Comparison of ENCODE assay signal across 24 mouse cellular contexts in the genomic region with DNA sequence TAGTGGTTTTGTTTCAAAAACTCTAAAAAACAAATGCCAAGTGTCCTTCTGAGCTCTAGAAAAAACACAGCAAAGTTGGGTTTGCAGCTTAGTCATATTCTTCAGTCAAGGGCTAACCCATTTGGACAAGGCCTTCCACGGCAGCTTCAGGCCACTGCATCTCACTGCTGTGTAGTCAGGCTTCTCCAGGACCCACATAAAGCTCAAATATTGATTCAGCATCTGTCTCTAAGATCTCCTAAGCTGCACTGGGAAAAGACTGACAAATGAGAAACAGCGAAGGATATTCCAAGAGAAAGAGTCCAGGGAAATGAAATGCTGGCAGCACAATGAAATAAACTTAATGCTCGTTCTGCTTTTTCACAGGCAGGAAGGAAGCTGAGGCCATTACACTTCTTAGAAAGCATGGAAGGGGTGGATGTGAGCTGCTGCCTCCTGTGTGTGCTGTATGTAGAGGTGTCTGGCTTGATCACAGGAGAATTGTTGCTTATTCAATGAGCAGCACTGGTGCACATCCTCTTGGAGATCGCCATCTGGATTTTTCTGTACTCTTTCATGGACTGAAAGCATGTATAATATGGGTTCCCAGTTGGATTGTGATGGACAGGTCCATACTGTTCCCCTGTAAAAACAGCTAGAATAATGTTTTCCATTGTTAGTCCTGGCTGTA.
A peak's percentile ranks its signal among the peaks of the same experiment; 100 is the strongest.
DNase-seq lines count a peak whose midpoint lies in the region; ATAC-seq lines count a peak whose summit lies in the region.
"Had no signal": no experiment of that assay in that cellular context is flagged by ENCODE, and none has a peak within 500 bp of the region (broad histone marks: within the 10 kb centered on the region; RNA-seq: fewer than 3 reads in every experiment).

No protein-coding gene starts in this region.

- WGBS in limb, embryonic 13.5 days, result 65% methylated on average over 4 of the region's 4 CpGs
- WGBS in limb, embryonic 10.5 days, result 92% methylated on average over 4 of the region's 4 CpGs

- no peaks in the 10 kb centered on the region for H3K27me3 ChIP-seq in limb, embryonic 13.5 days
- H3K27me3 ChIP-seq in limb, embryonic 10.5 days (ENCODE audit: low read depth, poor library complexity, severe bottlenecking), result no peaks in the 10 kb centered on the region
- H3K27me3 ChIP-seq: CH12.LX; embryonic facial prominence, embryonic 13.5 days; forebrain, embryonic 12.5 days; Patski had no signal

- H3K36me3 ChIP-seq in limb, embryonic 13.5 days, result no peaks in the 10 kb centered on the region
- H3K36me3 ChIP-seq in limb, embryonic 10.5 days, result no peaks in the 10 kb centered on the region
- H3K36me3 ChIP-seq: embryonic facial prominence, embryonic 13.5 days; forebrain, embryonic 10.5 days; forebrain, embryonic 12.5 days; G1E had no signal

- no peaks in the 10 kb centered on the region for H3K4me1 ChIP-seq in limb, embryonic 13.5 days
- H3K4me1 ChIP-seq in limb, embryonic 10.5 days, result no peaks in the 10 kb centered on the region
- H3K4me1 ChIP-seq: embryonic facial prominence, embryonic 13.5 days; forebrain, embryonic 10.5 days; forebrain, embryonic 12.5 days had no signal

- H3K9me3 ChIP-seq in limb, embryonic 13.5 days, result no peaks in the 10 kb centered on the region
- H3K9me3 ChIP-seq in limb, embryonic 10.5 days (replicated peaks), result no peaks in the 10 kb centered on the region
- H3K9me3 ChIP-seq: embryonic facial prominence, embryonic 13.5 days; forebrain, embryonic 10.5 days; forebrain, embryonic 12.5 days; G1E had no signal

- ATAC-seq in limb, embryonic 13.5 days (ENCODE audit: low FRiP score, low read depth), result peak; percentile 71; the same call in 1 of the 2 replicates
- ATAC-seq: activated CD4-positive, CD25-positive, alpha-beta regulatory T cell, adult 4 months; CD4-positive, CD25-positive, alpha-beta regulatory T cell, adult 4 months; forebrain, embryonic 14.5 days; forebrain, embryonic 16.5 days; Patski had no signal

- DNase-seq in adrenal gland, adult 2 months, result peak; percentile 2
- DNase-seq in adrenal gland, postnatal 4 days (ENCODE audit: low spot score in 2 of 2), result no peak
- no peak for DNase-seq in limb, embryonic 10.5 days (ENCODE audit: low spot score)
- no peak for DNase-seq in spleen, postnatal 36 days (ENCODE audit: low spot score in 2 of 2)
- DNase-seq: adrenal gland, postnatal 10 days; adrenal gland, postnatal 25 days; B cell, adult 2 months; cerebellum, adult 11-12 months; cerebellum, adult 2 months; cerebellum, adult 9-10 months; cerebellum, postnatal 10 days; cerebellum, postnatal 25 days had no signal

- H3K9ac ChIP-seq in limb, embryonic 13.5 days, result no peak overlapping the region
- H3K9ac ChIP-seq: embryonic facial prominence, embryonic 13.5 days; forebrain, embryonic 12.5 days had no signal

- H3K4me3 ChIP-seq in limb, embryonic 13.5 days, result no peak overlapping the region
- no peak overlapping the region for H3K4me3 ChIP-seq in limb, embryonic 10.5 days
- H3K4me3 ChIP-seq: embryonic facial prominence, embryonic 13.5 days; erythroblast, embryonic 14.5 days; forebrain, embryonic 10.5 days; forebrain, embryonic 12.5 days had no signal

- no peak overlapping the region for H3K4me2 ChIP-seq in limb, embryonic 13.5 days (replicated peaks)
- H3K4me2 ChIP-seq: embryonic facial prominence, embryonic 13.5 days; forebrain, embryonic 12.5 days had no signal

- H3K27ac ChIP-seq in limb, embryonic 13.5 days, result no peak overlapping the region
- H3K27ac ChIP-seq in limb, embryonic 10.5 days, result no peak overlapping the region
- H3K27ac ChIP-seq: embryonic facial prominence, embryonic 13.5 days; forebrain, embryonic 10.5 days; forebrain, embryonic 12.5 days had no signal
